Mouse (Mus musculus): ENCODE measurements around the gene Cdkn2aip.

Cdkn2aip gene

DNA sequence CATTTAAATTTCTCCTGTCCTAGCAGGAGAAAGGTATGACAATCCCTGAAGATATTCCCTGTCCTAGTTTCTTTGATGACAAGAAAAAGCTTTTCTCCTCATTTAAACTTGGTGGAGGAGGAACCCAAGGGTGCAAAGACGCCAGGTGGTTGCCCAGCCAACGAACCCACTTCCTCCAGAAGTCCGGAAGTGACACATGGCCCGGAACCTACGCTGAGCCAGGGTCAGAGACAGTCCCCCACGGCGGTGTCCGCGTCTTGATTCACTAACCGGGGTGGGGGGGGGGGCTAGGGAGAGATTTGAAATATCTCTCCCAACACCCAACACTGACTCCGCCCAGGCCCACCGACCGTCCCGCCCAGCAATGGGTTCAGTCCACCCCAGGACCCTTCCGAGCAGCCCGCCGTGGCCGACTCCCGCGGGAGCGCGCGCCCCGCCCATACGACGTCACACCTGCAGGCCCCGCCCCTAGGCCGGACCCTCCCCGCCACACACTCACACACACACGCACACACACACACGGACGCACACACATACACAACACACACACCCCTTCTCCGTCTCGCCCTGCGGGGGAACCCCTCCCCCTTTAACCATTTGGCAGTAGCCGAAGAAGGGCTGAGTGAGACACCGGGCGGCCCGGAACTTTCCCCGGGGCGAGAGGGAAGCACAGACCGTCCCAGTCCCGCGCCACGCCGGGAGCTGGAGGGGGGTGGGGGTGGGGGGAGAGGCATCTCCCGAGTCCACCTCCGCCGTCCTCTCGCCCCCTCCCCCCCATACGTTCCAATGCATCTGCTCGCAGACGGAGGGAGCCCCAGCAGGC is 40.2 kb downstream of the Cdkn2aip start:
- in situ Hi-C loops (cut with MboI; ENCODE audit: low pct_unique_long_range_greater_than_20kb in 1 of 2, low sequenced_read_pairs in 2 of 2, unreplicated experiment in 1 of 2): no loop called here

DNA sequence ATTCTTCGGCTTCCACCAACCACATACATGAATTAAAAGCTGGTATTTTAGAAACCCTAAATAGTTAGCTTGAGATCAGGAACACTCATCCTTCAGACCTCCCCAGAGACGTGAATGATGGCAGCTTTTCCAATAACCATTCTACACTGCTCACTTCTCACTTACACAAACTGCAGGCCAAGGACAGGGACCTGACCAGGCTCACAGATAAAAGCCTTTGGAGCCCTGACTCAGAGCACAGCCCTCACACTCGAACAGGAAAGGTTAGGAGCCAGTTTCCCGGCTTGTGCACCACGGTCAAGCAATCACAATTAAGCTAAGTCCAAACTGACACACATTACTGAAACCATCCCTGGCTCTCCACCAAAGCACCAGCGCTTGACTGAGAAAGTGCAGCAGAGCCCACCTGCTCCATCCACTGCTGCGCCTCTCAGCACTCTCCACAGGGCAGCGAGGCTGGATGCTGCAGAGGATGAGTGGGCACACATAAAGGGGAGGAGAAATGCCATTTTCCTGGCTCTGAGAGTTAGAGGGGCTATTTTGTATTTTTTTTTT is 49.4 kb downstream of the Cdkn2aip start:
- in situ Hi-C loops (cut with MboI; ENCODE audit: low pct_unique_long_range_greater_than_20kb in 1 of 2, low sequenced_read_pairs in 2 of 2, unreplicated experiment in 1 of 2): no loop called here

DNA sequence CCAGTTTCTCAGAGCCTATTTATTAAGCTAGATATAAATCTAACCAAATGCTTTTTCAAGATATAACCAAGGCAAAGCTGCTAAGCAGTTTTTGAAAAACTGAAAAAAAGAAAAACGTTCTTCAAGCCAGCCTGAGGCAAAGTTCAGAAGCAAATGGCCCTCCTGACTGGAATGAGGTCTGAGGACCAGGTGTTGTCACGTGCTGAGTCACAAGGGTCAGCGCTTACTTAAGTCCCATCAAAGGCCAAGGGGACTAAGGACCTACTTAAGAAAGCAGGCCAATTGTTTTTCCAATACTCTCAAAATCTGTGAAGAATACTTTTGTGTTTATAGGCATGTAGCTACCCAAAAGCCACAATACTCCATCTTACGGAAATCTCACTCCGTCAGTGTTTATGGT is 50.5 kb downstream of the Cdkn2aip start:
- in situ Hi-C loops (cut with MboI; ENCODE audit: low pct_unique_long_range_greater_than_20kb in 1 of 2, low sequenced_read_pairs in 2 of 2, unreplicated experiment in 1 of 2): no loop called here

DNA sequence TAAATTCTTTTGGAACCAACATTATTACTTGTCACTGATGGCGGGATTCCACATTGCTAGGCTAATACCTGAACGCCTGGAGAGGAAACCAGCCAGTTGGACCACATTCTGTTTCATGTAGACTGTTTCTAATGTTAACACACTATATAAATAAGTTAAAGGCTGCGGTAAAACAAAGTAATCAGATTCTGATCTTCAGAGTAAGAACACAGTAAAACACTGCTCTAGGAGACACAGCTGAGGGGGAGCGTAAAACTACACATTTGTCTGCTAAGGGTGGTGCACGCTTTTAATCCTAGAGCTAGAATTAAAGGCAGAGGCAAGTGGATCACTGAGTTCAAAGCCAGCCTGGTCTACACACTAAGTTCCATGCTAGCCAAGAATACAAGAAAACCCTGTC is 51.0 kb downstream of the Cdkn2aip start:
- in situ Hi-C loops (cut with MboI; ENCODE audit: low pct_unique_long_range_greater_than_20kb in 1 of 2, low sequenced_read_pairs in 2 of 2, unreplicated experiment in 1 of 2): no loop called here

DNA sequence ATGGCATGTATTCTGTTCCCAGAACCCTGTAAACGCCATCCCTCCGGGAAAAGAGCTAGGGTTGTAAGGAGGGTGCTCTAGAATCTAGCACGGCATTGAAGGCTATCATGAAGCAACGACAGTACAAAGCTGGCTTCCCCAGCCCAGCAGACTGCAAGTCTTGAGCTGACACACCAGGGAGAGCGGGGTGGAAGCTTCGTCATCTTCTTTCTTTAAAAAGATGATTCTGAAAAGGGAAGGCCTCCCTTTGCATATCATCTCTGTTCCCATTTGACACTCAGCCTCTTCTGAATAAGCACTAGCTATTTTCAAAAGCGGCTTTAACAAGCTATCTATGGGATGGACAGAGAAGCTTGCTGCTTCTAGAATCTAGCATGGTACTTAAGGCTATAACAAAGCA is 53.3 kb downstream of the Cdkn2aip start:
- in situ Hi-C loops (cut with MboI; ENCODE audit: low pct_unique_long_range_greater_than_20kb in 1 of 2, low sequenced_read_pairs in 2 of 2, unreplicated experiment in 1 of 2): no loop called here

DNA sequence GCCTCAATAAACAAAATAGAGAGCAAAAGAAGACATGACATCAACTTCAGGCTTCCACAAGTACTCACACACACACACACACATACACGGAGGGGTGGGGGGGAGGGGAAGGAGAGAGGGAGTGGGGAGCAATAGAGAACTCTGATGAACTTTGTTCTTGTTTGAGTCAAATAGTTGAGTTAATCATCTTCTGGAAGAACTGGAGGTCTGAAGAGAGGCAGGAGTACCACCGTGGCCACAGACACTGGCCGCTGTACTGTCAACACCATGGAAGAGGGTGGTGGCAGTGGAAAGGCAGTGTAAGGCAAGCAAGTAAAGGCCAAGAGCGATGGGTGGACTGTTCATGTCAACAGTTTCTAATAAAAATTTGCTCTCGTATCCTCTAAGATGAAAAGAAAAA is 54.3 kb downstream of the Cdkn2aip start:
- in situ Hi-C loops (cut with MboI; ENCODE audit: low pct_unique_long_range_greater_than_20kb in 1 of 2, low sequenced_read_pairs in 2 of 2, unreplicated experiment in 1 of 2): no loop called here

Data from mouse embryonic stem cell (cell line).